Mouse (Mus musculus) gastrocnemius, postnatal 25 days (tissue): ENCODE results near the gene Ube3b. TPM values are rescaled to one million over a fixed set of nuclear protein-coding genes. Genes with fewer than 3 reads are reported as not detected.

Source experiments
- DNase-seq: peaks from one replicate; pipeline ENCODE4 v3.0.0; 2022
- long read RNA-seq, 2 experiments: library from polyadenylated mRNA; stranded (forward); transcript quantifications; one replicate each; pipeline ENCODE4 v2.0.0; 2021
- total RNA-seq, 2 experiments: library from RNA; stranded (reverse); gene quantifications; 1 replicate in 1 of 2; 2 replicates in 1 of 2; pipeline ENCODE4 v1.2.3; 2021

Ube3b gene
- 100 to 1,000 TPM; 103 to 107 TPM for total RNA-seq
- long read RNA-seq, experiment 1, full-length matches to known transcripts, result 16 of 43 reads
- long read RNA-seq, experiment 1, partial matches to known transcripts, result 24 of 43 reads
- long read RNA-seq, experiment 1, other reads (novel, unspliced or antisense), result 3 of 43 reads
- long read RNA-seq, experiment 2, full-length matches to known transcripts, result 39 of 85 reads
- long read RNA-seq, experiment 2, partial matches to known transcripts, result 27 of 85 reads
- long read RNA-seq, experiment 2, other reads (novel, unspliced or antisense), result 19 of 85 reads

- peak; percentile 88 for DNase-seq
Measured at GRCm38 (mm10) chr5:114380209-114381012, at the start of gene Ube3b, which contains the start of gene Kctd10. Gene Ube3b, plus strand, starts transcription at chr5:114380607. Gene Kctd10, minus strand, starts transcription at chr5:114380508.

- DNase-seq, result no peak
Measured at GRCm38 (mm10) chr5:114342996-114343395, 37.4 kb upstream of the Ube3b start.

- no peak for DNase-seq
Measured at GRCm38 (mm10) chr5:114343612-114344011, 36.8 kb upstream of the Ube3b start.

- no peak for DNase-seq
Measured at GRCm38 (mm10) chr5:114345538-114345937, 34.9 kb upstream of the Ube3b start.

GRCm38 (mm10) chr5:114347005-114347404, 33.4 kb upstream of the Ube3b start:
- no peak for DNase-seq

- no peak for DNase-seq
Measured at GRCm38 (mm10) chr5:114351490-114351889, 28.9 kb upstream of the Ube3b start.

- DNase-seq, result peak; percentile 77
Measured at GRCm38 (mm10) chr5:114356250-114356935, 24.0 kb upstream of the Ube3b start.

- DNase-seq, result peak; percentile 44
Measured at GRCm38 (mm10) chr5:114356936-114357751, 23.3 kb upstream of the Ube3b start.

- no peak for DNase-seq
Measured at GRCm38 (mm10) chr5:114358833-114359232, 21.6 kb upstream of the Ube3b start.

- DNase-seq, result no peak
Measured at GRCm38 (mm10) chr5:114359586-114359985, 20.8 kb upstream of the Ube3b start.

- no peak for DNase-seq
Measured at GRCm38 (mm10) chr5:114360968-114361367, 19.4 kb upstream of the Ube3b start.

- DNase-seq, result no peak
Measured at GRCm38 (mm10) chr5:114365043-114365752, 15.2 kb upstream of the Ube3b start.

GRCm38 (mm10) chr5:114368121-114368520, 12.3 kb upstream of the Ube3b start:
- no peak for DNase-seq

- no peak for DNase-seq
Measured at GRCm38 (mm10) chr5:114368803-114369496, 11.5 kb upstream of the Ube3b start.

GRCm38 (mm10) chr5:114369921-114370320, 10.5 kb upstream of the Ube3b start:
- no peak for DNase-seq

GRCm38 (mm10) chr5:114370371-114370776, 10.0 kb upstream of the Ube3b start:
- peak; percentile 61 for DNase-seq

- no peak for DNase-seq
Measured at GRCm38 (mm10) chr5:114371331-114371730, 9.1 kb upstream of the Ube3b start.

GRCm38 (mm10) chr5:114371731-114372473, 8.5 kb upstream of the Ube3b start:
- no peak for DNase-seq

- DNase-seq, result no peak
Measured at GRCm38 (mm10) chr5:114372565-114372964, 7.8 kb upstream of the Ube3b start.

- peak; percentile 40 for DNase-seq
Measured at GRCm38 (mm10) chr5:114373174-114373573, 7.2 kb upstream of the Ube3b start.
